Mouse (Mus musculus) liver, adult (tissue): Measurements from ENCODE around the gene Klhl12.
A peak's percentile ranks its signal among the peaks of the same experiment; 100 is the strongest.

ENCODE experiments used
- GATA4 ChIP-seq: IDR thresholded peaks from 2 replicates; pipeline ENCODE4 v1.6.1; 2014; ENCODE audit warnings: mild to moderate bottlenecking, low read length; ENCODE audit not compliant: insufficient replicate concordance

Klhl12 gene

GRCm38 (mm10) chr1:134454904-134455824, at the start of gene Klhl12:
Klhl12 (plus strand) TSS chr1:134455531.
- TF ChIP-seq GATA4 = no peak; the same call in 1 of the 2 replicates

- no peak for TF ChIP-seq GATA4
These were observed 48.9 kb upstream of the Klhl12 start for GRCm38 (mm10) chr1:134406414-134406771.

- TF ChIP-seq GATA4 = no peak
These were observed 47.3 kb upstream of the Klhl12 start for GRCm38 (mm10) chr1:134408080-134408479.

GRCm38 (mm10) chr1:134411706-134412629, 43.4 kb upstream of the Klhl12 start:
- no peak for TF ChIP-seq GATA4

- TF ChIP-seq GATA4 = no peak
These were observed 41.3 kb upstream of the Klhl12 start for GRCm38 (mm10) chr1:134414038-134414437.

GRCm38 (mm10) chr1:134414501-134415167, 40.7 kb upstream of the Klhl12 start:
- no peak for TF ChIP-seq GATA4

- no peak; the same call in 1 of the 2 replicates for TF ChIP-seq GATA4
These were observed 40.0 kb upstream of the Klhl12 start, which contains the start of gene Adipor1 for GRCm38 (mm10) chr1:134415168-134415831. Adipor1 (plus strand) TSS chr1:134415378.

- peak; percentile 65; the same call in 1 of the 2 replicates for TF ChIP-seq GATA4
These were observed 36.8 kb upstream of the Klhl12 start for GRCm38 (mm10) chr1:134418414-134418975.

- TF ChIP-seq GATA4 = no peak
These were observed 36.2 kb upstream of the Klhl12 start for GRCm38 (mm10) chr1:134419176-134419575.

- TF ChIP-seq GATA4 = peak; percentile 85
These were observed 35.4 kb upstream of the Klhl12 start for GRCm38 (mm10) chr1:134419751-134420458.

- TF ChIP-seq GATA4 = no peak
These were observed 31.4 kb upstream of the Klhl12 start for GRCm38 (mm10) chr1:134423911-134424310.

GRCm38 (mm10) chr1:134426289-134426688, 29.0 kb upstream of the Klhl12 start:
- no peak for TF ChIP-seq GATA4

- TF ChIP-seq GATA4 = no peak
These were observed 22.3 kb upstream of the Klhl12 start for GRCm38 (mm10) chr1:134433002-134433401.
